Mouse (Mus musculus) lung, postnatal 0 days (tissue): ENCODE measurements around the gene Grm2.

Experiments used
- CTCF ChIP-seq: IDR thresholded peaks from 2 replicates; pipeline ENCODE4 v1.5.1; 2016; ENCODE audit warnings: antibody characterized with exemption, mild to moderate bottlenecking
- EP300 ChIP-seq: IDR thresholded peaks from 2 replicates; pipeline ENCODE4 v1.6.1; 2016; ENCODE audit warnings: antibody characterized with exemption, mild to moderate bottlenecking, control low read depth

DNA sequence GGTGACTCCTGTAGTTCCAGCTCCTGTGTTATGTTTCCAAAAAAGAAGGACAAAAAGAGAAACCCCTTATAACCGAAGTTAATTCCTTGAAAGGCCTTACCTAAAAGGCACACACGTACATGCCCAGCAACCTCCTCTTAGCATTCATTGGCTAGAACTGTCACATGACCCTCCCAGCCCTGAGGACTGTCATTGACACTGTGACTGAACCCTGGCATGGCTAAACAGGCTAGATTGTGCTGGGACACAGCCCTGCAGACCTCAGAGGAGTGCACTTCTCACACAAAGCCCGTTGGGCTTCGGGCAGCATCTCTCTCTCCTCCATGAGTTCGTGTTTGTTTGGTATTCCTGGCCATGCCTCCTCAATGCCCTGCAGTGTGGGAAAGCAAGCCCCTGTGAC, 23.7 kb downstream of the Grm2 start:
- TF ChIP-seq CTCF, result no peak
- TF ChIP-seq EP300, result no peak
